13 mouse cellular contexts compared by ENCODE assay signal in genomic region chr5:48333884-48334513, GRCm38 (mm10). TPM values are rescaled to one million over a fixed set of nuclear protein-coding genes. Genes with fewer than 3 reads are reported as not detected.
DNase-seq lines count a peak whose midpoint lies in the region; ATAC-seq and TF ChIP-seq lines count a peak whose summit lies in the region.
"Had no signal": no experiment of that assay in that cellular context is flagged by ENCODE, and none has a peak within 500 bp of the region (broad histone marks: within the 10 kb centered on the region; RNA-seq: fewer than 3 reads in every experiment).

No protein-coding gene starts in this region.

- no peak overlapping the region for H3K27ac ChIP-seq in lung, embryonic 14.5 days (ENCODE audit: low read depth)
- no peak overlapping the region for H3K27ac ChIP-seq in neural tube, embryonic 12.5 days
- H3K27ac ChIP-seq: layer of hippocampus, adult 2 months had no signal

- 25% methylated on average over 9 of the region's 9 CpGs for WGBS in lung, embryonic 14.5 days
- 10% methylated on average over 9 of the region's 9 CpGs for WGBS in neural tube, embryonic 12.5 days

- no peak for TF ChIP-seq CTCF in lung, embryonic 14.5 days (IDR thresholded peaks at IDR 0.05; ENCODE audit: low read depth)

- H3K27me3 ChIP-seq in lung, embryonic 14.5 days (ENCODE audit: insufficient read depth, low read length) = no peaks in the 10 kb centered on the region
- H3K27me3 ChIP-seq in neural tube, embryonic 12.5 days (replicated peaks) = no peaks in the 10 kb centered on the region

- no peak overlapping the region for H3K4me2 ChIP-seq in lung, embryonic 14.5 days
- no peak overlapping the region for H3K4me2 ChIP-seq in neural tube, embryonic 12.5 days (replicated peaks)

- H3K9me3 ChIP-seq in lung, embryonic 14.5 days (ENCODE audit: low read depth, low read length) = no peaks in the 10 kb centered on the region
- H3K9me3 ChIP-seq in neural tube, embryonic 12.5 days = no peaks in the 10 kb centered on the region

- H3K36me3 ChIP-seq in lung, embryonic 14.5 days (ENCODE audit: insufficient read depth) = no peaks in the 10 kb centered on the region
- H3K36me3 ChIP-seq in neural tube, embryonic 12.5 days = no peaks in the 10 kb centered on the region

- H3K9ac ChIP-seq in lung, embryonic 14.5 days = no peak overlapping the region
- no peak overlapping the region for H3K9ac ChIP-seq in neural tube, embryonic 12.5 days

- 0 out of 2 replicates have a peak, but pooled peaks cover 4% of the 10 kb centered on the region for H3K4me1 ChIP-seq in lung, embryonic 14.5 days (ENCODE audit: insufficient read depth)
- H3K4me1 ChIP-seq in neural tube, embryonic 12.5 days = 0 out of 2 replicates have a peak, but pooled peaks cover 4% of the 10 kb centered on the region

- no peak for DNase-seq in lung, embryonic 14.5 days
- no peak for DNase-seq in lung, postnatal 4 days
- peak; percentile 64 for DNase-seq in embryo, embryonic 11 days
- peak; percentile 5 for DNase-seq in kidney, postnatal 14 days
- DNase-seq in left cerebral cortex, postnatal 10 days (ENCODE audit: extremely low spot score in 1 of 2, low spot score in 2 of 2) = no peak
- DNase-seq: cerebellum, adult 9-11 months; heart, postnatal 36 days had no signal

- ATAC-seq in lung, embryonic 14.5 days (ENCODE audit: insufficient read depth) = 0 out of 2 replicates have a peak, but pooled peaks have one; percentile 32
- ATAC-seq in neural tube, embryonic 12.5 days (ENCODE audit: low FRiP score, low read depth) = peak; percentile 41; the same call in 1 of the 2 replicates
- no peak for ATAC-seq in megakaryocyte, adult 5-6 weeks (ENCODE audit: poor library complexity, severe bottlenecking)
- no peak for ATAC-seq in erythroblast, adult 5-6 weeks (replicated peaks; ENCODE audit: low FRiP score, poor library complexity, severe bottlenecking)
- ATAC-seq: forebrain, embryonic 16.5 days; Patski had no signal

- no peak overlapping the region for H3K4me3 ChIP-seq in lung, embryonic 14.5 days (ENCODE audit: low read depth, low read length)
- H3K4me3 ChIP-seq in neural tube, embryonic 12.5 days = no peak overlapping the region
- H3K4me3 ChIP-seq: layer of hippocampus, adult 2 months had no signal

- intact Hi-C loops in left cerebral cortex, postnatal 10 days (cut with DNase I) = no loop called here

RNA-seq across cellular contexts. Expression of gene 5730480H06Rik, which starts 6.2 kb away (rescaled TPM):
- polyA plus RNA-seq in lung, embryonic 14.5 days (2014; fragmentation: Nextera tagmentation; extraction: Ambion mirVana) = 22.8 and 23.5 TPM in 2 replicates
- 25.0 and 26.0 TPM in 2 replicates for polyA plus RNA-seq in neural tube, embryonic 12.5 days (2016; fragmentation: Nextera tagmentation; extraction: Ambion mirVana)
- total RNA-seq in left cerebral cortex, postnatal 10 days (2021) = 10 to 100 TPM; 15.7 to 19.2 TPM
- 10.3 and 13.0 TPM in 2 replicates for total RNA-seq in megakaryocyte, adult 5-6 weeks (2015)
- total RNA-seq in megakaryocyte, adult 5-6 weeks (2017) = 2.6 and 8.9 TPM in 2 replicates
- total RNA-seq in erythroblast, adult 5-6 weeks (2015; ENCODE audit: low replicate concordance) = 9.2 and 18.4 TPM in 2 replicates
- total RNA-seq in erythroblast, adult 5-6 weeks (2017; ENCODE audit: low replicate concordance) = 0.84 and 1.1 TPM in 2 replicates

Comparison
In these comparisons a context has a peak if more than half of its experiments do, and no peak if none do; other contexts are left out.
1. ATAC-seq: peak in lung, embryonic 14.5 days (single experiment) and neural tube, embryonic 12.5 days (single experiment); none in megakaryocyte, adult 5-6 weeks (single experiment) and erythroblast, adult 5-6 weeks (single experiment).
2. DNase-seq: peak in embryo, embryonic 11 days (single experiment) and kidney, postnatal 14 days (single experiment); none in lung, embryonic 14.5 days (single experiment), lung, postnatal 4 days (0 of 2) and left cerebral cortex, postnatal 10 days (0 of 2).